Mouse (Mus musculus) kidney, postnatal 0 days (tissue): ENCODE data around the gene Kidins220. TPM values are rescaled to one million over a fixed set of nuclear protein-coding genes. Genes with fewer than 3 reads are reported as not detected.
A peak's percentile ranks its signal among the peaks of the same experiment; 100 is the strongest.

Experiments used
- ATAC-seq: fragments of 200-750 bp; cut with Nextera tagmentation; replicated peaks from 2 replicates; pipeline ENCODE4 v1.8.0; 2017; ENCODE audit warnings: low read depth, moderate number of reproducible peaks, moderate TSS enrichment, moderate library complexity; ENCODE audit not compliant: low FRiP score
- DNase-seq: peaks from one replicate; pipeline ENCODE4 v3.0.0-alpha.2; 2016; ENCODE audit warnings: low spot score
- H3K27ac ChIP-seq: fragments of 300-500 bp; sonication (generic); 2 replicates; pipeline ENCODE4 v1.5.1; 2014; ENCODE audit warnings: mild to moderate bottlenecking
- H3K27me3 ChIP-seq: fragments of 300-500 bp; sonication (generic); 2 replicates; pipeline ENCODE4 v1.6.1; 2014; ENCODE audit warnings: low read length, mixed read lengths; ENCODE audit not compliant: insufficient read depth
- H3K36me3 ChIP-seq: fragments of 300-500 bp; sonication (generic); 2 replicates; pipeline ENCODE4 v1.6.1; 2014; ENCODE audit warnings: low read length, mixed read lengths; ENCODE audit not compliant: insufficient read depth
- H3K4me1 ChIP-seq: fragments of 300-500 bp; sonication (generic); replicated peaks from 2 replicates; pipeline ENCODE4 v1.6.1; 2014; ENCODE audit warnings: antibody characterized with exemption, low read length, mixed read lengths; ENCODE audit not compliant: insufficient read depth
- H3K4me2 ChIP-seq: fragments of 300-500 bp; sonication (generic); 2 replicates; pipeline ENCODE4 v1.6.1; 2014; ENCODE audit warnings: mild to moderate bottlenecking, low read length, moderate library complexity, mixed read lengths
- H3K4me3 ChIP-seq: fragments of 300-500 bp; sonication (generic); replicated peaks from 2 replicates; pipeline ENCODE4 v1.5.1; 2014; ENCODE audit warnings: low read depth, low read length
- H3K9ac ChIP-seq: fragments of 300-500 bp; sonication (generic); 2 replicates; pipeline ENCODE4 v1.6.1; 2014; ENCODE audit warnings: low read depth, low read length
- H3K9me3 ChIP-seq: fragments of 300-500 bp; sonication (generic); replicated peaks from 2 replicates; pipeline ENCODE4 v1.6.1; 2016; ENCODE audit warnings: low read length, inconsistent platforms, mixed read lengths
- CTCF ChIP-seq: IDR thresholded peaks from 2 replicates; pipeline ENCODE4 v1.5.1; 2016; ENCODE audit warnings: antibody characterized with exemption, low read depth, mild to moderate bottlenecking, moderate library complexity
- WGBS: fragments of 180-500 bp; shearing (Covaris S2); extraction: QIAGEN DNeasy Blood & Tissue Kit; methylation state at CpG from one replicate; pipeline ENCODE4 v1.1.7; 2014; 5-methylcytosine and 5-hydroxymethylcytosine counted together
- polyA plus RNA-seq: library from polyadenylated mRNA; unstranded; fragments of >200 nt; fragmentation: Nextera tagmentation; extraction: Ambion mirVana; gene quantifications from 2 replicates; pipeline ENCODE4 v1.2.1, GENCODE M21; 2015

Kidins220 gene
- polyA plus RNA-seq, 1 experiment from 2014 or later = 25.1 TPM

DNA sequence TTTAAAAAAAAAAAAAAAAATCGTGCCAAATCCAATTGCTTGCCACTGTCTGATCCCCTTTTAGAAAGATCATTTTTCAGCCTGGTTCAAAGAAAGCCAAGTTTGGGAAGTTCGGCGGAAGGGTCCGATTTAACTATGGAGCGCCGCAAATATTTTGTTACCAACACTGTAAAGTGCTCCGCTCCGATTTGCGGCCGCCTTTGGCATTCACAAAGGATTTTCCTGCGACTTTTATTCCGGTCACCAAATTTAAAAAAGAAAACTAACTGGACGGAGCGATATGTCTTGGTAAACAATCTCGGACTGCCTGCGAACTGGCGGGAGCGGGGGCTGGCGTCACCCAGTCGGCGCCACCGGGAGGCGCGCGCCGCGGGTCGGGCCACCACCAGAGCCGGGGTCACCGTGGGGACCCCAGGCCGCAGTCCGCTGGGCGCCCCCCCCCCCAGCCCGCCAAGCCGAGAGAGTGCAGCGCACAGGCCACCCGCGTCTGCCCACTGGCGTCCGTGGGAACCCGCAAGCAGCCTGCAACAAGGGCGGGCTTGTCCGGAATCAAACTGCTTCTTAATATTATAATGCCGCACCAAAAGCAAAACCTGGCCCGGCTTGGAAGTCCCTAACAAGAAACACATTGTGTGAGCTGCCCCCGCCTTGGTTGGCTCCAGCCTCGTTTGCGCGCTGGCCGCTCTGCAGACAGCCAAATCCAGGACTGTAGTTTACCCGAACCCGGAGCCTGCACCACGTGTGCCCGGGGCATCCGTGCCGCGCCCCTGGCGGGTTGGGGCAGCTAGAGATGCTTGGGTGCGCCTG is 125.9 kb downstream of the Kidins220 start:
- Histone ChIP-seq H3K4me3 (peak overlapping the region; percentile 54), H3K36me3 (no peaks in the 10 kb centered on the region), H3K9ac (peak overlapping the region; percentile 71), H3K4me1 (peaks cover 21% of the 10 kb centered on the region), H3K4me2 (peak overlapping the region; percentile 95), H3K9me3 (no peaks in the 10 kb centered on the region), H3K27me3 (no peaks in the 10 kb centered on the region), H3K27ac (peak overlapping the region; percentile 97)
- 0 out of 2 replicates have a peak, but pooled peaks have one; percentile 15 for TF ChIP-seq CTCF
- WGBS = under 1% methylated on average over 55 of the region's 59 CpGs
- no peak for ATAC-seq
- peak; percentile 76 for DNase-seq

DNA sequence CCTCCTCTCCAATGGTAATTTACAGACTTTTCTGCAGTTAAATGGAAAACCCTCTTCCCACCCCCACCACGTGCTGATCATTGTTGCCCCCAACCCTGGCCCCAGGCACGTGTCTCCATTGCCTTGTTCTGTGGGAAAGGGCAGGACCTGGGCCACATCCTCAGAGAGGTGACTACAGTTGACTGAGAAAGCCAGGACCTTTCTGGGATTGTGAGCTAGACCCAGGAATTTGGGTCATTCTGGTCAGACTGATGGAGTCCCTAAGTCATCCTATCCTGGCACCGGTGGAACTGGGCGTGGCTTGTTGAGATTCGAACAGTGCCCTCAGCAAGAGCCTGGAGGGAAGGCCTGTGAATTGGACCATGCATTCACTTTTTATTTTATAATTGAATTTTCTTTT is 126.7 kb downstream of the Kidins220 start:
- H3K27me3 ChIP-seq = no peaks in the 10 kb centered on the region
- H3K36me3 ChIP-seq = no peaks in the 10 kb centered on the region
- peak overlapping the region; percentile 71; the same call in 1 of the 2 replicates for H3K9ac ChIP-seq
- ATAC-seq = no peak
- peak overlapping the region; percentile 95 for H3K4me2 ChIP-seq
- H3K4me3 ChIP-seq = no peak overlapping the region
- H3K27ac ChIP-seq = peak overlapping the region; percentile 97
- peaks cover 21% of the 10 kb centered on the region for H3K4me1 ChIP-seq
- TF ChIP-seq CTCF = no peak
- H3K9me3 ChIP-seq = no peaks in the 10 kb centered on the region
- DNase-seq = no peak
- WGBS = 16% methylated on average over 5 of the region's 5 CpGs

DNA sequence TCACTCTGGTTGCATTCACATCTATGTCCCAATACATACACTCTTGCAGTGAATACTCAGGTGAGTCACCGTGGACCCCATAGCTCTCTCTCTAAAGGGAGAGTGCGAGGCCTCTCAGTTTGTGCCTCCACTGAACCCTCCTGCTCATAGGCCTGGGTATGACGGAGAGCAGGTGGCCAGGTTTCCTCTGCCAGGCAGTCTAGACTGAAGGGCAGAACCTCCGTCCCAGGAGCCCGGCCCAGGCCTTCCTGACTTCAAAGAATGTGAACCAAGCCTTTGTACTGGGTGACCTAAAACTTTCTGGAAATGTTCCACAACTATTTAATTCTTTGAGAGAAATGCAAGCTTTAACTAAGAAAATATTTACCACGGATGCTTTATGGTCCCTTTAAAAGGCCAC is 129.2 kb downstream of the Kidins220 start:
- peak; percentile 41 for DNase-seq
- Histone ChIP-seq H3K9me3 (no peaks in the 10 kb centered on the region), H3K4me3 (no peak overlapping the region), H3K36me3 (no peaks in the 10 kb centered on the region), H3K9ac (no peak overlapping the region), H3K27ac (no peak overlapping the region), H3K4me2 (no peak overlapping the region), H3K27me3 (no peaks in the 10 kb centered on the region), H3K4me1 (peaks cover 12% of the 10 kb centered on the region)
- WGBS = 43% methylated on average over 6 of the region's 6 CpGs
- TF ChIP-seq CTCF = no peak
- ATAC-seq = no peak

DNA sequence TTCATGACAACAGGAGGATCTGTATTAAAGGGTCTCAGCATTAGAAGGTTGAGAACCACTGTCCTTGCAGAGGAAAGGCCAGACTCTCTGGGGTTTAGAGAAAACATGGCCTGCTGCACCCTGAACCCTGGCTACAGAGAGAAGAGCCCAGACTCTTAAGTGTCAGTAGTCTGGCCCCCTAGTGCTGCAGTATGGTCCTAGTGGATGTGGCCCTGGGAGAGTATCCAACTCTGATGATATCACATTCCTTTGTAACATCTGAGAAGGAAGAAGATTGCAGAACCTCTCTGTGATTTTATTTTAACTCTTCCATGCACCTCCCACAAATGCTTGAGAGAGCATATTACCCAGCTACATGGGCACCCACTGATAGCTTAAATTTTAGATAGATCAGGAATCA is 129.8 kb downstream of the Kidins220 start:
- DNase-seq = peak; percentile 54
- Histone ChIP-seq H3K9ac (no peak overlapping the region), H3K27me3 (no peaks in the 10 kb centered on the region), H3K4me1 (peaks cover 12% of the 10 kb centered on the region), H3K27ac (no peak overlapping the region), H3K4me2 (no peak overlapping the region), H3K9me3 (no peaks in the 10 kb centered on the region), H3K36me3 (no peaks in the 10 kb centered on the region), H3K4me3 (no peak overlapping the region)
- no peak for ATAC-seq
- no peak for TF ChIP-seq CTCF

DNA sequence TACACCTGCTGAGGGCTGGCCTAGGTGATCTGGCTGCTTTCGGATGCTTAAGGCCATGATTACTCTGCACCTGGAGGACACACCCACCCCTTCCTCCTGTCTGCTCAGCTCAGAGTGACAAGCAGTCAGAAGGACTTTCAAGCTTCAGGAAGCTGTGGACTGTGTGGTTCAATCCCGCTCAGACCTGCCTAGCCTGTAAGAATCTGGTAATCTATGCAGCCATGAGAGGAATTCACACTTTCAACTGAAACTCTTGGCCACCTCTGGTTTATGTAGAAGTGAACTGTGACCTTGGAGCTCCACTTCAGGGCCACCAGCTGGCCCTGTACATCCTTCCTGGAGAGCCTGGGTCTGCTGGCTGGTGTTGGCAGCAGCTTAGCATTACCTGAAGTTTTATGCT is 134.1 kb downstream of the Kidins220 start:
- H3K9ac ChIP-seq = no peak overlapping the region
- no peak for TF ChIP-seq CTCF
- 60% methylated on average over 2 of the region's 2 CpGs for WGBS
- no peak overlapping the region for H3K4me3 ChIP-seq
- H3K27me3 ChIP-seq = no peaks in the 10 kb centered on the region
- ATAC-seq (peak; percentile 67), DNase-seq (no peak)
- no peak overlapping the region for H3K4me2 ChIP-seq
- H3K27ac ChIP-seq = peak overlapping the region; percentile 54
- H3K36me3 ChIP-seq = no peaks in the 10 kb centered on the region
- peaks cover 9% of the 10 kb centered on the region; the same call in 1 of the 2 replicates for H3K4me1 ChIP-seq
- no peaks in the 10 kb centered on the region for H3K9me3 ChIP-seq

DNA sequence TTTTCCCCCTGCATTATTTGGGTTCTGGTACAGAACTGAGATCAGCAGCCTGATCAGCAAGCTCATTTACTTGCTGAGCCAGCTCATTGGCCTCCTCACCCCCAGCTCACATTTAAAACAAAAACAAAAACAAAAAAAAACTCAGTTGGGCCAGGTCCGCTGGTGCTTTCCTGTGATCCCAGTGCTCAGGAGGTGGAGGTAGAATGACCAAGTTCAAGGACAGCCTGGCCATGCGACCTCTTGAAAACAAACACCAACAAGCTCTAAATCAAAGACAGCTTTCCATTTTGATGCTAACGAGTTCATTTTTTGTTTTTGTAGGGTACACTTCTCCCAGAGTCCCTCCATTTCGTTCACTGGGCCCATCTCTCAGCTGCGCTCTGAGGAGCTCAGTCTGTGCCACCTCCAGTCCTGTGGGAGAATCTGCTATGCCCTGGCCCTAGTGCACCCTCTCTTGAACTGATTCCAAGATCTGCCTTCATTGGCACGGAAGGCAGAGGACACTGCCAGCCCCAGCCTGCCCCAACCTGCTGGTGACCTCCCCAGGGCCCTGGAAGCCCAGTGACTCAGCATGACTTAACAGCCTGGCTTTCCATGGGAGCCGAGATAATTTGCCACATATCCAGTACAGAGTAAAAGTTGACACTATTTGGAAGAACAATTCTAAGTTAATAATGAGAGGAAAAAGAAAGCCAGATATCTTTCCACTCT is 135.4 kb downstream of the Kidins220 start:
- WGBS = 60% methylated on average over 7 of the region's 7 CpGs
- H3K27me3 ChIP-seq = no peaks in the 10 kb centered on the region
- no peak for ATAC-seq
- H3K27ac ChIP-seq = peak overlapping the region; percentile 19; the same call in 1 of the 2 replicates
- H3K36me3 ChIP-seq = no peaks in the 10 kb centered on the region
- H3K4me1 ChIP-seq = 0 out of 2 replicates have a peak, but pooled peaks cover 3% of the 10 kb centered on the region
- H3K4me2 ChIP-seq = no peak overlapping the region
- no peaks in the 10 kb centered on the region for H3K9me3 ChIP-seq
- no peak overlapping the region for H3K4me3 ChIP-seq
- TF ChIP-seq CTCF = no peak
- no peak overlapping the region for H3K9ac ChIP-seq
- no peak for DNase-seq
